Mouse (Mus musculus) adrenal gland, adult (tissue): ENCODE measurements at regions not wholly inside any gene's neighbourhood (a gene's known extent, or its start where the extent isn't known, plus 50 kb on each side); places are given as distances from the start of the nearest gene placed in this dataset.
A peak's percentile ranks its signal among the peaks of the same experiment; 100 is the strongest.
"Not testable (repeated sequence)": the region's sequence is repeated elsewhere in the genome, so short reads cannot be mapped to it uniquely, and the experiment has no call there.

Experiments used
- DNase-seq, 2 experiments: peaks; one replicate each; pipeline ENCODE4 v3.0.0; 2022 to 2023; ENCODE audit warnings: low spot score in 1 of 2; ENCODE audit not compliant: inconsistent age in 2 of 2

- no peak for DNase-seq
These were observed 142.3 kb upstream of the Rack1 start for GRCm38 (mm10) chr11:48657851-48658250.

GRCm38 (mm10) chr11:48661641-48662040 lies 138.5 kb upstream of the Rack1 start:
- DNase-seq, result no peak

GRCm38 (mm10) chr11:48684781-48685314 lies 115.3 kb upstream of the Rack1 start:
- no peak for DNase-seq

- no peak for DNase-seq
These were observed 110.1 kb upstream of the Rack1 start for GRCm38 (mm10) chr11:48690070-48690469.

DNA sequence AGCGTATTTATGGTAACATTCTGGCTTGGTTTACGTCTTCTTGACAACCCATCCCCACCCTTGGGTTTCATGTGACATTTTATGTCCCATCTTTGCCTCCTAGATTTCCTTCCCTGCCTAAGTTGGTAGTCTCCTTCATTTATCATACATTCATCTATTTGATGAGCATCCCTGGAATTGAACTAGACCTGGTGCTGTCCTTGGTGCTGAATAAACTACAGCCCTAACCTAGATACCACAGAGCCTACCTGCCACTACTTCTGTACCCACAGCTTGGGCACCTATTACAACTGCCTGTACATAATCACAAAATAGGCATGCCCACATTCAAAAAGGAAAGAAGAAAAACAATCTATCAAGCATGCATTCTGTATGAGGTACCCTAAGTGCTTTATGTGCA lies 103.8 kb upstream of the Rack1 start:
- DNase-seq, result peak in 1 of 2 experiments; percentile 58

DNA sequence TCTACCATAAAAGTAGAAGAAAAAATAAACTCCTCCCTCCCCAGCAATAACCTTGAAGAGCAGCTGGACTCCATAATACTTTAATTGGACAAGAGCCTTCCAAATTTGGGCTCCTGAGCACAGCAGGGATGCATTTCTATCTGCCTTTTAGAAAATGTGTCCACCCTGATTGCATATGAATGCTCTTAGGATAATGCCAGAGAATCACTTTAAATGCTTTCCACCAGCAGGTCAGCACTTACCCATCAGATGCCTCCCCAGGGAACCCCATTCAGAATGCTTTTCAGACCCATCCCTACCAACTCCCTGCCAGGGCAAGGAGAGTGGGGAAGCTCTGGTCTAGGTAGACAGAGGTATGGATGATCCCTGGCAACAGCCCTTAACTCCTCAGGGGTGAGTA lies 102.9 kb upstream of the Rack1 start:
- DNase-seq, result no peak

DNA sequence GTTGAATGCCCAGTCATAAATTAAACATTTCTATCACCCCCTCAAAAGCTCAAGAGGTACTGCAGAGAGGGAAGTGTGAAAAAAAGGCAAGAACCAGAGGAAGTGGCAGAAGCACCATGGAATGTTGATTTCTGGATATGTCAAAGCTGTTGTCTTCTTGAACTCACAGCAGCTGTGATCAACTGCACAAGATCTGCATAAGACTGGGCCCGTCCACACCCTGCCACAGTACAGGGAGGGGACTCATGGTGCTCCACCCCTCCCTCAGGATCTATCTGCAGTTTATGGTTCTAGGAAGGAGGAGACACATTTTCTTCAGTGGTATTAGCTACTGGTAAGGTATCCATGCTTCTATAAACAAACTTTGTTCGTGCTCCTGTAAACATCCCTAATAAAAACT lies 92.9 kb upstream of the Rack1 start:
- no peak for DNase-seq

GRCm38 (mm10) chr11:48710972-48711371 lies 89.2 kb upstream of the Rack1 start:
- DNase-seq, result no peak

DNA sequence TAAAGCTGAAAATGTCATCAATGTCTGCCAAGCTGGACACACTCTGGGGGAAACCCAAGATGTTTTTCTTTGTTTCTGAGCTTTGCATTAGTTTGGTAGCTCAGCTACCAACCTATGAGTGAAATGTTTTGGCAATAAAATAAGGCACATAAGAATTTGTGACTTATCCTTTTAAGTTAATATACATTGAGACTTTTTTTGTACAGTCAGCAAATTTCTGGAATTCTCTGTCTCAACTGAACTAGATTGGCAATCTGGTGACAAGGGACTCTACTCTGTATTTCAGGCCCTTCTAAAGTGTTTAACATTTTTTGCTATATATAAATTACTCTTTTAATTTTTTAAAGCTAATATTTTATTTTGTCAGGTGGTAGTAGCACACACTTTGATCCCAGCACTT lies 76.1 kb upstream of the Rack1 start:
- DNase-seq, result no peak

- DNase-seq, result not testable (repeated sequence)
These were observed 69.3 kb upstream of the Rack1 start for GRCm38 (mm10) chr11:48730826-48731225.

- DNase-seq, result no peak
These were observed 53.6 kb upstream of the Rack1 start for GRCm38 (mm10) chr11:48746503-48746902.

- no peak for DNase-seq
These were observed 52.1 kb upstream of the Rack1 start for GRCm38 (mm10) chr11:48748066-48748465.
